In the genomic region with DNA sequence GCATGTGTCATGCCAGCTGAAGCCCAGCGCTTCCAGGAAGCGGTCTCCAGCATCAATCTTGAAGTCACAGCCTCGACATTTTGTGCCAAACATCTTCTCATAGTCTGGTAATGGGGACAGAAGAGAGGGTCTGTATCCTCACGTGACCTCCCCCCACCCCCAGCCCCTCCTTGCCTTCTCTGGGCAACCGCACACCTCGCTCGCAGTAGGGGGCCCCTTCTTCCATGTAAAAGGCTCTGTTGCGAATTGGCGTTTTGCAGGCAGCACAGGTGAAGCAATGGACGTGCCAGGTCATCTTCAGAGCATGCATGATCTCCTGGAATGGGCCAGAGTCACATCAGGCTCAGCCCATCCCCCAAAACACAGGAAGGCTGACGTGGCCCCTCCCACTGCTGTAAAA, we compare ENCODE assay signal across 24 mouse cellular contexts. TPM values are rescaled to one million over a fixed set of nuclear protein-coding genes. Genes with fewer than 3 reads are reported as not detected.
DNase-seq lines count a peak whose midpoint lies in the region; ATAC-seq and TF ChIP-seq lines count a peak whose summit lies in the region.
"Had no signal": no experiment of that assay in that cellular context is flagged by ENCODE, and none has a peak within 500 bp of the region (broad histone marks: within the 10 kb centered on the region; RNA-seq: fewer than 3 reads in every experiment).

No protein-coding gene starts in this region.

- H3K4me2 ChIP-seq in forebrain, embryonic 13.5 days = no peak overlapping the region
- no peak overlapping the region for H3K4me2 ChIP-seq in forebrain, embryonic 16.5 days (ENCODE audit: low read length)
- H3K4me2 ChIP-seq: embryonic facial prominence, embryonic 13.5 days; embryonic facial prominence, embryonic 15.5 days; forebrain, embryonic 12.5 days had no signal

- H3K9me3 ChIP-seq in forebrain, embryonic 13.5 days (replicated peaks) = no peaks in the 10 kb centered on the region
- no peaks in the 10 kb centered on the region for H3K9me3 ChIP-seq in forebrain, embryonic 16.5 days (ENCODE audit: control insufficient read depth, low read length)
- H3K9me3 ChIP-seq: embryonic facial prominence, embryonic 13.5 days; embryonic facial prominence, embryonic 15.5 days; forebrain, embryonic 12.5 days; G1E had no signal

- no peak for TF ChIP-seq POLR2A in brain, embryonic 14.5 days (IDR thresholded peaks at IDR 0.05; ENCODE audit: borderline replicate concordance, extremely low read depth, insufficient read depth, insufficient read length, poor library complexity, severe bottlenecking)

- peaks cover 35% of the 10 kb centered on the region for H3K4me1 ChIP-seq in forebrain, embryonic 13.5 days
- H3K4me1 ChIP-seq in forebrain, embryonic 16.5 days (replicated peaks; ENCODE audit: control insufficient read depth, insufficient read depth, low read length) = peaks cover 32% of the 10 kb centered on the region

- H3K9ac ChIP-seq in forebrain, embryonic 13.5 days = 0 out of 2 replicates have a peak overlapping the region, but pooled peaks have one; percentile 0
- no peak overlapping the region; the same call in 1 of the 2 replicates for H3K9ac ChIP-seq in forebrain, embryonic 16.5 days (replicated peaks; ENCODE audit: low read depth, low read length)
- H3K9ac ChIP-seq: embryonic facial prominence, embryonic 13.5 days; embryonic facial prominence, embryonic 15.5 days; forebrain, embryonic 12.5 days had no signal

- DNase-seq in cerebellum, postnatal 10 days = peak; percentile 50 to 56
- no peak for DNase-seq in cerebellum, adult 18-20 months
- peak; percentile 29 for DNase-seq in brain, embryonic 14.5 days (ENCODE audit: low read depth)
- DNase-seq in spleen, postnatal 10 days (ENCODE audit: low spot score in 2 of 2) = no peak
- DNase-seq: adrenal gland, adult 8-10 months; adrenal gland, postnatal 14 days; adrenal gland, postnatal 36 days; B cell, adult 2 months; cerebellum, adult 11 months; cerebellum, adult 2 months; cerebellum, adult 9-10 months; cerebellum, postnatal 14 days; cerebellum, postnatal 36 days; embryo, embryonic 11 days had no signal

- no peak overlapping the region for H3K4me3 ChIP-seq in forebrain, embryonic 13.5 days
- H3K4me3 ChIP-seq in forebrain, embryonic 16.5 days (replicated peaks; ENCODE audit: low read length) = no peak overlapping the region
- H3K4me3 ChIP-seq: embryonic facial prominence, embryonic 13.5 days; embryonic facial prominence, embryonic 15.5 days; erythroblast, embryonic 14.5 days; forebrain, embryonic 12.5 days had no signal

- peaks cover 46% of the 10 kb centered on the region for H3K36me3 ChIP-seq in forebrain, embryonic 13.5 days (ENCODE audit: poor library complexity, severe bottlenecking)
- peaks cover 2% of the 10 kb centered on the region; the same call in 1 of the 2 replicates for H3K36me3 ChIP-seq in forebrain, embryonic 16.5 days (ENCODE audit: control insufficient read depth, insufficient read depth)

- ATAC-seq in forebrain, embryonic 13.5 days = no peak
- ATAC-seq in forebrain, embryonic 16.5 days = no peak
- ATAC-seq: activated CD4-positive, CD25-positive, alpha-beta regulatory T cell, adult 4 months; CD4-positive, CD25-positive, alpha-beta regulatory T cell, adult 4 months; Patski had no signal

- TF ChIP-seq CTCF in brain, embryonic 14.5 days (IDR thresholded peaks at IDR 0.05; ENCODE audit: borderline replicate concordance, extremely low read depth, insufficient read depth, insufficient read length) = no peak

- 43% methylated on average over 11 of the region's 11 CpGs for WGBS in forebrain, embryonic 13.5 days
- WGBS in forebrain, embryonic 16.5 days = 53% methylated on average over 11 of the region's 11 CpGs

- no peaks in the 10 kb centered on the region for H3K27me3 ChIP-seq in forebrain, embryonic 13.5 days
- no peaks in the 10 kb centered on the region for H3K27me3 ChIP-seq in forebrain, embryonic 16.5 days (replicated peaks; ENCODE audit: control insufficient read depth, insufficient read depth, low read length)
- H3K27me3 ChIP-seq: embryonic facial prominence, embryonic 13.5 days; embryonic facial prominence, embryonic 15.5 days; forebrain, embryonic 12.5 days; Patski had no signal

- no peak overlapping the region for H3K27ac ChIP-seq in forebrain, embryonic 13.5 days
- no peak overlapping the region for H3K27ac ChIP-seq in forebrain, embryonic 16.5 days (ENCODE audit: low read length)
- H3K27ac ChIP-seq: embryonic facial prominence, embryonic 13.5 days; embryonic facial prominence, embryonic 15.5 days; forebrain, embryonic 12.5 days had no signal

RNA-seq across cellular contexts. Expression of gene Dbn1, which starts 11.0 kb away (rescaled TPM):
- polyA plus RNA-seq in forebrain, embryonic 13.5 days (2015; fragmentation: Nextera tagmentation; extraction: Ambion mirVana) = 639 and 641 TPM in 2 replicates
- polyA plus RNA-seq in forebrain, embryonic 16.5 days (2015; fragmentation: Nextera tagmentation; extraction: Ambion mirVana) = 792 and 816 TPM in 2 replicates
- polyA plus RNA-seq in brain, embryonic 14.5 days (2012; rRNA removed) = 809 and 867 TPM in 2 replicates
- polyA plus RNA-seq: CD4-positive, CD25-positive, alpha-beta regulatory T cell, adult 4 months had no signal

RNA-seq across cellular contexts. Expression of gene Pdlim7, which starts 14.6 kb away (rescaled TPM):
- 152 and 157 TPM in 2 replicates for polyA plus RNA-seq in forebrain, embryonic 13.5 days (2015; fragmentation: Nextera tagmentation; extraction: Ambion mirVana)
- 132 and 147 TPM in 2 replicates for polyA plus RNA-seq in forebrain, embryonic 16.5 days (2015; fragmentation: Nextera tagmentation; extraction: Ambion mirVana)
- polyA plus RNA-seq in brain, embryonic 14.5 days (2012; rRNA removed) = 118 and 126 TPM in 2 replicates

RNA-seq across cellular contexts. Expression of gene Dok3, which starts 30.2 kb away (rescaled TPM):
- polyA plus RNA-seq in forebrain, embryonic 13.5 days (2015; fragmentation: Nextera tagmentation; extraction: Ambion mirVana) = 2.1 and 3.7 TPM in 2 replicates
- 3.1 and 4.6 TPM in 2 replicates for polyA plus RNA-seq in forebrain, embryonic 16.5 days (2015; fragmentation: Nextera tagmentation; extraction: Ambion mirVana)
- 15.9 and 20.0 TPM in 2 replicates for polyA plus RNA-seq in brain, embryonic 14.5 days (2012; rRNA removed)

RNA-seq across cellular contexts. Expression of gene Prr7, which starts 34.8 kb away (rescaled TPM):
- polyA plus RNA-seq in forebrain, embryonic 13.5 days (2015; fragmentation: Nextera tagmentation; extraction: Ambion mirVana) = 1.6 and 2.2 TPM in 2 replicates
- polyA plus RNA-seq in forebrain, embryonic 16.5 days (2015; fragmentation: Nextera tagmentation; extraction: Ambion mirVana) = 4.1 and 4.3 TPM in 2 replicates
- 75.5 and 77.4 TPM in 2 replicates for polyA plus RNA-seq in brain, embryonic 14.5 days (2012; rRNA removed)
- polyA plus RNA-seq: activated CD4-positive, CD25-positive, alpha-beta regulatory T cell, adult 4 months; CD4-positive, CD25-positive, alpha-beta regulatory T cell, adult 4 months had no signal

RNA-seq across cellular contexts. Expression of gene Ddx41, which starts 37.6 kb away (rescaled TPM):
- 67.3 and 72.1 TPM in 2 replicates for polyA plus RNA-seq in forebrain, embryonic 13.5 days (2015; fragmentation: Nextera tagmentation; extraction: Ambion mirVana)
- 67.3 and 70.6 TPM in 2 replicates for polyA plus RNA-seq in forebrain, embryonic 16.5 days (2015; fragmentation: Nextera tagmentation; extraction: Ambion mirVana)
- polyA plus RNA-seq in brain, embryonic 14.5 days (2012; rRNA removed) = 92.4 and 109 TPM in 2 replicates

Comparison
In these comparisons a context has a peak if more than half of its experiments do, and no peak if none do; other contexts are left out.
1. DNase-seq: peak in cerebellum, postnatal 10 days (2 of 2) and brain, embryonic 14.5 days (single experiment); none in cerebellum, adult 18-20 months (0 of 2) and spleen, postnatal 10 days (0 of 2).